Mouse (Mus musculus) midbrain, embryonic 14.5 days (tissue): ENCODE measurements at regions not wholly inside any gene's neighbourhood (a gene's known extent, or its start where the extent isn't known, plus 50 kb on each side); places are given as distances from the start of the nearest gene placed in this dataset.
A peak's percentile ranks its signal among the peaks of the same experiment; 100 is the strongest.

Experiments used
- ATAC-seq: fragments of 200-750 bp; cut with Nextera tagmentation; 2 replicates; pipeline ENCODE4 v1.8.0; 2017; ENCODE audit warnings: moderate number of reproducible peaks, moderate library complexity; ENCODE audit not compliant: low FRiP score, low TSS enrichment
- DNase-seq: peaks from one replicate; pipeline ENCODE4 v3.0.0-alpha.2; 2015
- H3K27ac ChIP-seq: fragments of 300-500 bp; sonication (generic); replicated peaks from 2 replicates; pipeline ENCODE4 v1.5.1; 2014; ENCODE audit warnings: mild to moderate bottlenecking, low read depth, low read length, moderate library complexity
- H3K27me3 ChIP-seq: fragments of 300-500 bp; sonication (generic); 2 replicates; pipeline ENCODE4 v1.6.1; 2014; ENCODE audit warnings: low read length, control low read depth, mixed read lengths; ENCODE audit not compliant: control insufficient read depth, insufficient read depth
- H3K36me3 ChIP-seq: fragments of 300-500 bp; sonication (generic); 2 replicates; pipeline ENCODE4 v1.6.1; 2014; ENCODE audit warnings: low read length, control low read depth; ENCODE audit not compliant: control insufficient read depth, insufficient read depth
- H3K4me1 ChIP-seq: fragments of 300-500 bp; sonication (generic); 2 replicates; pipeline ENCODE4 v1.6.1; 2014; ENCODE audit warnings: mild to moderate bottlenecking, antibody characterized with exemption, low read length, control low read depth; ENCODE audit not compliant: control insufficient read depth, insufficient read depth
- H3K4me2 ChIP-seq: fragments of 300-500 bp; sonication (generic); 2 replicates; pipeline ENCODE4 v1.6.1; 2014; ENCODE audit warnings: mild to moderate bottlenecking, low read length, moderate library complexity
- H3K4me3 ChIP-seq: fragments of 300-500 bp; sonication (generic); replicated peaks from 2 replicates; pipeline ENCODE4 v1.5.1; 2014; ENCODE audit warnings: low read depth, low read length
- H3K9ac ChIP-seq: fragments of 300-500 bp; sonication (generic); replicated peaks from 2 replicates; pipeline ENCODE4 v1.6.1; 2014; ENCODE audit warnings: mild to moderate bottlenecking, low read length, moderate library complexity
- H3K9me3 ChIP-seq: fragments of 300-500 bp; sonication (generic); 2 replicates; pipeline ENCODE4 v1.6.1; 2016; ENCODE audit warnings: low read length, control low read depth, mixed read lengths; ENCODE audit not compliant: control insufficient read depth
- WGBS: fragments of 180-500 bp; shearing (Covaris S2); extraction: QIAGEN DNeasy Blood & Tissue Kit; methylation state at CpG from one replicate; pipeline ENCODE4 v1.1.7; 2014; 5-methylcytosine and 5-hydroxymethylcytosine counted together

GRCm38 (mm10) chrX:12432289-12432688 is 155.3 kb upstream of the Atp6ap2 start:
- ATAC-seq (no peak), DNase-seq (no peak)
- Histone ChIP-seq H3K4me2 (no peak overlapping the region), H3K36me3 (no peaks in the 10 kb centered on the region), H3K27ac (no peak overlapping the region), H3K4me3 (no peak overlapping the region), H3K4me1 (no peaks in the 10 kb centered on the region), H3K9me3 (no peaks in the 10 kb centered on the region), H3K27me3 (no peaks in the 10 kb centered on the region), H3K9ac (no peak overlapping the region)
- 94% methylated on average over 2 of the region's 2 CpGs for WGBS

DNA sequence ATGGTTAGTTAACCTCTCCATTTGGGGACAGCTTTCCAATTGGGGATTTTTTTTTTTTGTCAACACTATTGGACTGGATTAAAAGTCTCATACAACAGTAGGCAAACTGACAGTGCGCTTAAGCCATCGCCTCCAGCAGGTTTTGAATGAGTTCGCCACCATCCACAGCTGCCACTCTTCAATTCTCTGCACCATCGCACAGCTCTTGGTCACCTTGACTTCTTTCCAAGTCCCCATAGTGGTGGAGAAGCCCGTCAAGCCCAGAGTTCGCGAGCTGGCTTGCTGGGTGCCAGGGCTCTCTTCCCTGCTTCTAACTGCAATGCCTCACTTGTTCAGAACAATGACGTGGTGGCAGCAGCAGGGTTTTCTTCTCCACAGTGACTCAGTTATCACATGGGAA is 151.9 kb upstream of the Atp6ap2 start:
- Histone ChIP-seq H3K4me2 (no peak overlapping the region), H3K9ac (no peak overlapping the region), H3K4me3 (no peak overlapping the region), H3K36me3 (no peaks in the 10 kb centered on the region), H3K27ac (no peak overlapping the region), H3K9me3 (no peaks in the 10 kb centered on the region), H3K27me3 (no peaks in the 10 kb centered on the region), H3K4me1 (no peaks in the 10 kb centered on the region)
- WGBS: 55% methylated on average over 8 of the region's 8 CpGs
- ATAC-seq (no peak), DNase-seq (no peak)

DNA sequence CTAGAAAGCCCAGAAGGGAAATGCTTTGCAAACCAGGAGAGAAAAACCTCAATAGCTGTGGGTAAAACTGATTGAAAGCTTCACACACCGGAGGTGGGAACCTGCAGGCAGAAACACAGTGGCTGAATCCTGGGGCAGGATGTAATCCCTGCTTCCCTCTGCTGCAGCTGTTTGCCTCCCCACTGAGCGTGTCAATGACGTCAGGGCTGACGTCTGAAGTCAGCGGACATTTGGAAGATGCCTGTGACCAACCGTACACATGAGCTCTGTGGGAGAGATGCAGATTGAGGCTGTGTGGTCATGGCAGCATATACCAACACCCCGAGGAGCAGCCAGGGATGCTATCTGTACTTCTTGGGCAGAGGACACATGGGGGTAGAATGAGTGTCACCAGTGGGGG is 151.5 kb upstream of the Atp6ap2 start:
- ATAC-seq (no peak), DNase-seq (peak; percentile 53)
- no peak overlapping the region for H3K27ac ChIP-seq
- no peaks in the 10 kb centered on the region for H3K9me3 ChIP-seq
- H3K27me3 ChIP-seq: no peaks in the 10 kb centered on the region
- H3K9ac ChIP-seq: no peak overlapping the region
- H3K4me1 ChIP-seq: no peaks in the 10 kb centered on the region
- no peak overlapping the region for H3K4me2 ChIP-seq
- no peak overlapping the region for H3K4me3 ChIP-seq
- no peaks in the 10 kb centered on the region for H3K36me3 ChIP-seq
- 41% methylated on average over 7 of the region's 7 CpGs for WGBS

DNA sequence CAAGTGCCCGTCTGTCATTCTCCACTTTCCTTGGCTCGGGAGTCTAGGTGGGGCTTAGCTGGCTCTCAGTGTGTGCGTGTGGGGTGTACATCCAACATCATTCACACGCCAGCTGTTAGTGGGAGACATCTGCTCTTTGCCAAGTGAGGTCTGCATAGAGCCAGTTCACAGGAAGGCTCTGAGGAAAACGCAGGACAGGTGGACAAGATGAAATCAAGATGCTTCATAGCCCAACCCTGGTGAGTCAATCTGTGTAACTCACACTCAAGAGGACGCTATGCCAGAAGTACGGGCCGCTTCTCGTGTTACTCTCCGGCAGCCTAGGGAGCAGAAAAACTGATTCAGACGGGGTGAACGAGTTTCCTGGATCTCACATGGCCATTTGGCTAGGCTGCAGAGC is 148.2 kb upstream of the Atp6ap2 start:
- Histone ChIP-seq H3K9me3 (no peaks in the 10 kb centered on the region), H3K4me1 (no peaks in the 10 kb centered on the region), H3K27me3 (no peaks in the 10 kb centered on the region), H3K4me3 (no peak overlapping the region), H3K4me2 (no peak overlapping the region), H3K27ac (no peak overlapping the region), H3K9ac (no peak overlapping the region), H3K36me3 (no peaks in the 10 kb centered on the region)
- WGBS: 88% methylated on average over 12 of the region's 12 CpGs
- ATAC-seq (no peak), DNase-seq (no peak)

- H3K9me3 ChIP-seq: no peaks in the 10 kb centered on the region
- H3K36me3 ChIP-seq: no peaks in the 10 kb centered on the region
- 77% methylated on average over 5 of the region's 5 CpGs for WGBS
- H3K4me2 ChIP-seq: no peak overlapping the region
- H3K27me3 ChIP-seq: no peaks in the 10 kb centered on the region
- DNase-seq (no peak), ATAC-seq (no peak)
- H3K27ac ChIP-seq: no peak overlapping the region
- no peaks in the 10 kb centered on the region for H3K4me1 ChIP-seq
- no peak overlapping the region for H3K9ac ChIP-seq
- H3K4me3 ChIP-seq: no peak overlapping the region
Observed at GRCm38 (mm10) chrX:12443794-12444193, 143.8 kb upstream of the Atp6ap2 start.

DNA sequence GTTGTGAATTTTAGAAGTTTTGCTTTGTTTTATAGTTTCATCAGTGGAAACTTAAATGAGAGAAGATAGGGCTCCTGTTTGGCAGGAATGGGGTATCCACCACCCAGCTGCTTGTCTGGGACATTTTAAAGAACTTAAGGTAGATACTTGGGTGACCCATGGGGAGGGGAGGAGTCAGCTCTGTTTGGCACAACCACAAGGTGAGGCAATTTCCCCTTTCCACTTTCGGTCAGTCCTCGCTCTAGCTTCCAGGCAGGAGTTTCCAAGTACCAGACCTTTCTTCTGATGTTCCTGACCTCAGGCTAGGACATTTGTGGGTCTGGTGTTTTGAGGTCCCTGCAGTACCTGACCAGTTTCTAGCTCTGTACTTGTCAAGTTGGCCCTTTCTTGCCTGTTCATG is 142.5 kb upstream of the Atp6ap2 start:
- H3K9ac ChIP-seq: no peak overlapping the region
- no peak for ATAC-seq
- WGBS: 84% methylated on average over 2 of the region's 2 CpGs

GRCm38 (mm10) chrX:12447962-12448361 is 139.6 kb upstream of the Atp6ap2 start:
- Histone ChIP-seq H3K9me3 (no peaks in the 10 kb centered on the region), H3K4me3 (no peak overlapping the region)

More for the DNA sequence above, 142.5 kb upstream of the Atp6ap2 start:
- no peaks in the 10 kb centered on the region for H3K36me3 ChIP-seq
- no peak for DNase-seq
- H3K4me3 ChIP-seq: no peak overlapping the region
- no peak overlapping the region for H3K27ac ChIP-seq
- no peak overlapping the region for H3K4me2 ChIP-seq
- H3K27me3 ChIP-seq: no peaks in the 10 kb centered on the region
- H3K4me1 ChIP-seq: no peaks in the 10 kb centered on the region
- no peaks in the 10 kb centered on the region for H3K9me3 ChIP-seq

DNA sequence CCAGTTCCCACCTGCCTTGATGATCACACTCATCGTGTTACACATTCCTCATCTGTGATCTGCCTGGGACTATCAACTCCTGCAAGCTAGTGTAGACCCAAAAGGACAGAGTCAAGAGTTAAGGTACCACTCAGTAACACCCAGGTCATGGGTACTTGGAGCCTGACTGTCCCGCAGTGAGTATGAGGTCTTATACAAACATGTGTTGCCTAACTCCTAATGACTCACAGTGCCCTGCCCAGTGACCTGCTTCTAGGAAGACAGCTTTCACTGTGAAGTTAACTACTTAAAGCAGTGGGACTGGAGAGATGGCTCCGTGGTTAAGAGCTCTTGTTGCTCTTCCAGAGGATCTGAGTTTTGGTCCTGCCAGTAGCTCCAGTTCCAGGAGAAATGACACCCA is 137.9 kb upstream of the Atp6ap2 start:
- no peaks in the 10 kb centered on the region for H3K9me3 ChIP-seq
- ATAC-seq (no peak), DNase-seq (no peak)
- no peaks in the 10 kb centered on the region for H3K27me3 ChIP-seq
- H3K27ac ChIP-seq: no peak overlapping the region
- no peaks in the 10 kb centered on the region for H3K4me1 ChIP-seq
- WGBS: 81% methylated on average over 3 of the region's 3 CpGs
- H3K36me3 ChIP-seq: no peaks in the 10 kb centered on the region
- no peak overlapping the region for H3K4me2 ChIP-seq
- H3K9ac ChIP-seq: no peak overlapping the region
- H3K4me3 ChIP-seq: no peak overlapping the region

More at GRCm38 (mm10) chrX:12447962-12448361, 139.6 kb upstream of the Atp6ap2 start:
- ATAC-seq: no peak
- H3K4me2 ChIP-seq: no peak overlapping the region
- no peak overlapping the region for H3K9ac ChIP-seq
- no peaks in the 10 kb centered on the region for H3K36me3 ChIP-seq
- no peak overlapping the region for H3K27ac ChIP-seq
- no peak for DNase-seq
- no peaks in the 10 kb centered on the region for H3K27me3 ChIP-seq
- no peaks in the 10 kb centered on the region for H3K4me1 ChIP-seq

GRCm38 (mm10) chrX:12452979-12453769 is 134.4 kb upstream of the Atp6ap2 start:
- no peak for DNase-seq
- H3K36me3 ChIP-seq: no peaks in the 10 kb centered on the region

More at GRCm38 (mm10) chrX:12452979-12453769, 134.4 kb upstream of the Atp6ap2 start:
- no peak for ATAC-seq
- Histone ChIP-seq H3K27me3 (no peaks in the 10 kb centered on the region), H3K9ac (no peak overlapping the region), H3K4me1 (no peaks in the 10 kb centered on the region), H3K4me3 (no peak overlapping the region), H3K27ac (no peak overlapping the region), H3K4me2 (no peak overlapping the region), H3K9me3 (no peaks in the 10 kb centered on the region)
- 89% methylated on average over 8 of the region's 8 CpGs for WGBS
